Comparison of ENCODE assay signal across 12 mouse cellular contexts in the genomic region with DNA sequence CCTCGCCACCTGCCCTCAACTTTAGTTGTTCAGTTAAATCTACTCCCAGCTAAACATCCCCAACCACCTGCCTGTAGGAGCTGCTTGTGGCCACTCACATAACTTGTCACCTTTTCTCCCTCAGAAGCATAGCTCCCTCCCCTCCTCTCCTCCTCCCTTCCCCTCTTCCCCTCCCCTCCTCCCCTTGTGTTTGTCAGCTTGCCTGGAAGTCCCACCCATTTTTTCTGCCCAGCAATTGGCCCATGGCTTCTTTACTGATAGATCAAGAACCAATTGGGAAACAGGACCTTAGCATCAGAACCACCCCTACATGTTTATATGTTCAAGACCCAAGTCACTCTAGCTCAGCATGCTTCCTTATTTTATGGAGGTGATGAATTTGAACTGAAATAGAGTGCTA. TPM values are rescaled to one million over a fixed set of nuclear protein-coding genes. Genes with fewer than 3 reads are reported as not detected.
DNase-seq lines count a peak whose midpoint lies in the region; ATAC-seq and TF ChIP-seq lines count a peak whose summit lies in the region.
"Had no signal": no experiment of that assay in that cellular context is flagged by ENCODE, and none has a peak within 500 bp of the region (broad histone marks: within the 10 kb centered on the region; RNA-seq: fewer than 3 reads in every experiment).

No protein-coding gene starts in this region.

- TF ChIP-seq POLR2A in heart, adult 2 months (IDR thresholded peaks at IDR 0.05; ENCODE audit: insufficient read depth, low read depth, low read length), result no peak

- no peaks in the 10 kb centered on the region for H3K27me3 ChIP-seq in heart, adult 2 months (ENCODE audit: control insufficient read depth, insufficient read depth, low read length)
- no peaks in the 10 kb centered on the region for H3K27me3 ChIP-seq in lung, postnatal 0 days (replicated peaks; ENCODE audit: insufficient read depth, low read length)
- no peaks in the 10 kb centered on the region for H3K27me3 ChIP-seq in embryonic facial prominence, embryonic 15.5 days
- H3K27me3 ChIP-seq in stomach, embryonic 16.5 days (ENCODE audit: control insufficient read depth, insufficient read depth, low read length), result no peaks in the 10 kb centered on the region
- H3K27me3 ChIP-seq: hindbrain, embryonic 15.5 days had no signal

- H3K4me1 ChIP-seq in heart, adult 2 months (ENCODE audit: control insufficient read depth, insufficient read depth, low read length), result peaks cover 2% of the 10 kb centered on the region
- H3K4me1 ChIP-seq in lung, postnatal 0 days (ENCODE audit: insufficient read depth, low read depth, low read length), result peaks cover 6% of the 10 kb centered on the region; the same call in 1 of the 2 replicates
- peaks cover 11% of the 10 kb centered on the region; the same call in 1 of the 2 replicates for H3K4me1 ChIP-seq in embryonic facial prominence, embryonic 15.5 days
- H3K4me1 ChIP-seq in stomach, embryonic 16.5 days (ENCODE audit: control insufficient read depth, insufficient read depth, low read length), result peaks cover 10% of the 10 kb centered on the region
- H3K4me1 ChIP-seq: hindbrain, embryonic 15.5 days had no signal

- peaks cover 4% of the 10 kb centered on the region; the same call in 1 of the 2 replicates for H3K36me3 ChIP-seq in heart, adult 2 months (ENCODE audit: control insufficient read depth, insufficient read depth, low read length)
- no peaks in the 10 kb centered on the region for H3K36me3 ChIP-seq in lung, postnatal 0 days (ENCODE audit: insufficient read depth, low read length)
- H3K36me3 ChIP-seq in embryonic facial prominence, embryonic 15.5 days, result no peaks in the 10 kb centered on the region
- no peaks in the 10 kb centered on the region for H3K36me3 ChIP-seq in stomach, embryonic 16.5 days (ENCODE audit: control insufficient read depth, insufficient read depth, low read length)
- H3K36me3 ChIP-seq: hindbrain, embryonic 15.5 days had no signal

- no peak for TF ChIP-seq EP300 in heart, adult 2 months (IDR thresholded peaks at IDR 0.05; ENCODE audit: insufficient read depth, low read depth, low read length)
- TF ChIP-seq EP300 in lung, postnatal 0 days (IDR thresholded peaks at IDR 0.05), result no peak

- H3K79me2 ChIP-seq in heart, adult 2 months (replicated peaks; ENCODE audit: control insufficient read depth, insufficient read depth, low read length), result no peaks in the 10 kb centered on the region

- DNase-seq in heart, adult 2 months, result no peak
- no peak for DNase-seq in heart, postnatal 14 days
- peak; percentile 56 for DNase-seq in lung, postnatal 0 days (ENCODE audit: low spot score)
- no peak for DNase-seq in lung, postnatal 25 days (ENCODE audit: low spot score)
- no peak for DNase-seq in ovary, postnatal 14 days (ENCODE audit: low spot score)
- DNase-seq: cerebellum, adult 11 months; left cerebral cortex, postnatal 4 days had no signal

- no peaks in the 10 kb centered on the region for H3K9me3 ChIP-seq in lung, postnatal 0 days (ENCODE audit: low read length)
- H3K9me3 ChIP-seq in embryonic facial prominence, embryonic 15.5 days (replicated peaks), result no peaks in the 10 kb centered on the region
- H3K9me3 ChIP-seq in stomach, embryonic 16.5 days (replicated peaks; ENCODE audit: control insufficient read depth, low read length), result no peaks in the 10 kb centered on the region
- H3K9me3 ChIP-seq: hindbrain, embryonic 15.5 days had no signal

- H3K4me2 ChIP-seq in lung, postnatal 0 days (replicated peaks; ENCODE audit: low read depth, low read length), result no peak overlapping the region
- no peak overlapping the region for H3K4me2 ChIP-seq in embryonic facial prominence, embryonic 15.5 days (replicated peaks)
- no peak overlapping the region for H3K4me2 ChIP-seq in stomach, embryonic 16.5 days (ENCODE audit: low read depth, low read length)
- H3K4me2 ChIP-seq: hindbrain, embryonic 15.5 days had no signal

- peak overlapping the region; percentile 29; the same call in 1 of the 2 replicates for H3K27ac ChIP-seq in heart, adult 2 months
- no peak overlapping the region for H3K27ac ChIP-seq in lung, postnatal 0 days (ENCODE audit: low read length)
- H3K27ac ChIP-seq in embryonic facial prominence, embryonic 15.5 days (replicated peaks), result peak overlapping the region; percentile 67; the same call in 1 of the 2 replicates
- peak overlapping the region; percentile 93 for H3K27ac ChIP-seq in stomach, embryonic 16.5 days (ENCODE audit: low read length)
- H3K27ac ChIP-seq: hindbrain, embryonic 15.5 days; layer of hippocampus, adult 2 months had no signal

- TF ChIP-seq CTCF in heart, adult 2 months (IDR thresholded peaks at IDR 0.05), result no peak
- no peak for TF ChIP-seq CTCF in lung, postnatal 0 days (IDR thresholded peaks at IDR 0.05)

- no peak overlapping the region for H3K4me3 ChIP-seq in heart, adult 2 months
- no peak overlapping the region for H3K4me3 ChIP-seq in lung, postnatal 0 days (ENCODE audit: low read depth, low read length)
- H3K4me3 ChIP-seq in embryonic facial prominence, embryonic 15.5 days (replicated peaks), result no peak overlapping the region
- no peak overlapping the region for H3K4me3 ChIP-seq in stomach, embryonic 16.5 days (replicated peaks; ENCODE audit: low read length)
- H3K4me3 ChIP-seq: hindbrain, embryonic 15.5 days; layer of hippocampus, adult 2 months had no signal

- WGBS in heart, adult 2 months, result 94% methylated on average over 1 of the region's 1 CpGs
- 63% methylated on average over 1 of the region's 1 CpGs for WGBS in lung, postnatal 0 days
- 86% methylated on average over 1 of the region's 1 CpGs for WGBS in embryonic facial prominence, embryonic 15.5 days
- 73% methylated on average over 1 of the region's 1 CpGs for WGBS in stomach, embryonic 16.5 days

- H3K9ac ChIP-seq in heart, adult 2 months (ENCODE audit: low read depth, low read length), result no peak overlapping the region
- no peak overlapping the region for H3K9ac ChIP-seq in lung, postnatal 0 days (replicated peaks; ENCODE audit: low read depth)
- H3K9ac ChIP-seq in embryonic facial prominence, embryonic 15.5 days, result no peak overlapping the region
- H3K9ac ChIP-seq in stomach, embryonic 16.5 days (ENCODE audit: low read length), result peak overlapping the region; percentile 43; the same call in 1 of the 2 replicates
- H3K9ac ChIP-seq: hindbrain, embryonic 15.5 days had no signal

- ATAC-seq in lung, postnatal 0 days, result peak; percentile 20; the same call in 1 of the 2 replicates
- no peak for ATAC-seq in embryonic facial prominence, embryonic 15.5 days (ENCODE audit: insufficient number of reproducible peaks, low FRiP score, low TSS enrichment, low read depth)
- peak; percentile 44; the same call in 1 of the 2 replicates for ATAC-seq in stomach, embryonic 16.5 days (ENCODE audit: insufficient read depth, low FRiP score)
- no peak for ATAC-seq in CD4-positive, CD25-positive, alpha-beta regulatory T cell, adult 4 months

- intact Hi-C loops in heart, adult 2 months (cut with DNase I), result no loop called here
- intact Hi-C loops in heart, postnatal 14 days (cut with DNase I), result loop anchor here (2.0 kb wide), 1 partner anchor 55 kb away; no protein-coding TSS in a partner anchor

RNA-seq across cellular contexts. Expression of gene Fstl1, which starts 22.9 kb away (rescaled TPM):
- 10 to 100 TPM; 43.6 to 57.6 TPM for total RNA-seq in heart, adult 2 months (2021)
- 39.7 and 68.4 TPM in 2 replicates for polyA plus RNA-seq in heart, adult 2 months (2012; rRNA removed)
- total RNA-seq in heart, postnatal 14 days (2021), result 100 to 1,000 TPM; 221 to 228 TPM
- polyA plus RNA-seq in lung, postnatal 0 days (2015; fragmentation: Nextera tagmentation; extraction: Ambion mirVana), result 305 and 333 TPM in 2 replicates
- polyA plus RNA-seq in embryonic facial prominence, embryonic 15.5 days (2015; fragmentation: Nextera tagmentation; extraction: Ambion mirVana), result 725 and 741 TPM in 2 replicates
- polyA plus RNA-seq in stomach, embryonic 16.5 days (2015; fragmentation: Nextera tagmentation; extraction: Ambion mirVana), result 417 and 440 TPM in 2 replicates
- polyA plus RNA-seq in CD4-positive, CD25-positive, alpha-beta regulatory T cell, adult 4 months (2017; shearing (Covaris generic)), result under 1 TPM; 0.27 to 0.36 TPM

Comparison
In these comparisons a context has a peak if more than half of its experiments do, and no peak if none do; other contexts are left out.
1. ATAC-seq: peak in lung, postnatal 0 days (single experiment) and stomach, embryonic 16.5 days (single experiment); none in embryonic facial prominence, embryonic 15.5 days (single experiment) and CD4-positive, CD25-positive, alpha-beta regulatory T cell, adult 4 months (single experiment).
2. RNA of gene Fstl1, which starts 22.9 kb away (polyA plus RNA-seq): 725 to 741 TPM in embryonic facial prominence, embryonic 15.5 days, 417 to 440 TPM in stomach, embryonic 16.5 days, 305 to 333 TPM in lung, postnatal 0 days and 39.7 to 68.4 TPM in heart, adult 2 months; 0.27 to 0.36 TPM in CD4-positive, CD25-positive, alpha-beta regulatory T cell, adult 4 months; every median in the first group is over 10 times any median in the second.